Mouse (Mus musculus) CH12.LX (cell line): ENCODE results near the gene Cda. TPM values are rescaled to one million over a fixed set of nuclear protein-coding genes. Genes with fewer than 3 reads are reported as not detected.

Source experiments
- DNase-seq: peaks from one replicate; pipeline ENCODE4 v3.0.0-alpha.2; 2013; ENCODE audit errors: extremely low read depth
- H3K27ac ChIP-seq: 2 replicates; pipeline ENCODE4 v1.5.1; 2012; ENCODE audit warnings: low read depth, mild to moderate bottlenecking, control low read depth, moderate library complexity; ENCODE audit not compliant: insufficient read depth
- H3K27me3 ChIP-seq: replicated peaks from 2 replicates; pipeline ENCODE3; 2012; ENCODE audit warnings: inconsistent platforms
- H3K36me3 ChIP-seq, 2 experiments: replicated peaks in 1 of 2; 2 replicates each; pipeline versions ENCODE3 to v1.6.1; 2012; ENCODE audit warnings: inconsistent platforms in 1 of 2, low read length in 1 of 2, mild to moderate bottlenecking in 1 of 2, mixed read lengths in 1 of 2, moderate library complexity in 1 of 2; ENCODE audit not compliant: control insufficient read depth in 1 of 2, insufficient read depth in 1 of 2
- H3K4me1 ChIP-seq, 2 experiments: 2 replicates each; pipeline ENCODE4 v1.6.1; 2012; ENCODE audit warnings: inconsistent platforms in 1 of 2, moderate library complexity in 1 of 2; ENCODE audit not compliant: insufficient read depth in 2 of 2, control insufficient read depth in 1 of 2
- H3K4me2 ChIP-seq: 2 replicates; pipeline ENCODE4 v1.6.1; 2012; ENCODE audit warnings: low read depth, mild to moderate bottlenecking, control low read depth; ENCODE audit not compliant: poor library complexity, insufficient read depth, severe bottlenecking
- H3K4me3 ChIP-seq, 3 experiments: fragments of 150-350 bp in 1 of 3; sonication (generic) in 1 of 3; replicated peaks in 1 of 3; 2 replicates each; pipeline versions ENCODE3 to v1.5.1; 2011 to 2012; ENCODE audit warnings: low read depth in 2 of 3, low read length in 2 of 3, mild to moderate bottlenecking in 2 of 3, moderate library complexity in 2 of 3, control low read depth in 1 of 3, improper control_type of control experiment in 1 of 3, inconsistent platforms in 1 of 3, mixed read lengths in 1 of 3; ENCODE audit not compliant: poor library complexity in 1 of 3
- H3K79me2 ChIP-seq: replicated peaks from 2 replicates; pipeline ENCODE4 v1.6.1; 2012; ENCODE audit warnings: mild to moderate bottlenecking, moderate library complexity; ENCODE audit not compliant: control insufficient read depth, poor library complexity, insufficient read depth, severe bottlenecking; ENCODE audit errors: extremely low read depth
- H3K9ac ChIP-seq: 2 replicates; pipeline ENCODE4 v1.6.1; 2012; ENCODE audit warnings: low read depth, mild to moderate bottlenecking, control low read depth, moderate library complexity; ENCODE audit not compliant: insufficient read depth
- H3K9me3 ChIP-seq: replicated peaks from 2 replicates; pipeline ENCODE3; 2012; ENCODE audit warnings: low read length, inconsistent platforms, mixed read lengths
- CHD1 ChIP-seq: IDR thresholded peaks from 2 replicates; pipeline ENCODE4 v1.6.1; 2012; ENCODE audit warnings: low read depth, low read length, improper control_type of control experiment, inconsistent platforms
- CHD2 ChIP-seq: IDR thresholded peaks from 2 replicates; pipeline ENCODE4 v1.6.1; 2011; ENCODE audit warnings: low read length, improper control_type of control experiment
- CTCF ChIP-seq, 2 experiments: IDR thresholded peaks in 1 of 2; conservative IDR thresholded peaks in 1 of 2; 2 replicates each; pipeline ENCODE4 v1.5.1; 2011 to 2012; ENCODE audit warnings: low read depth in 2 of 2, low read length in 2 of 2, improper control_type of control experiment in 1 of 2, inconsistent platforms in 1 of 2, mild to moderate bottlenecking in 1 of 2, moderate library complexity in 1 of 2
- E2F4 ChIP-seq: IDR thresholded peaks from 2 replicates; pipeline ENCODE4 v1.6.1; 2011; ENCODE audit warnings: low read depth, low read length, improper control_type of control experiment; ENCODE audit not compliant: insufficient replicate concordance
- ELF1 ChIP-seq: IDR thresholded peaks from 2 replicates; pipeline ENCODE4 v1.6.1; 2014; ENCODE audit warnings: low read depth, mild to moderate bottlenecking, inconsistent platforms, low read length, improper control_type of control experiment
- ETS1 ChIP-seq: conservative IDR thresholded peaks from 2 replicates; pipeline ENCODE4 v1.6.1; 2012; ENCODE audit warnings: low read depth, mild to moderate bottlenecking, inconsistent platforms, low read length, improper control_type of control experiment, moderate library complexity
- GABPA ChIP-seq: IDR thresholded peaks from 2 replicates; pipeline ENCODE4 v1.6.1; 2012; ENCODE audit warnings: low read depth, low read length, improper control_type of control experiment, inconsistent platforms; ENCODE audit not compliant: insufficient replicate concordance
- JUN ChIP-seq: IDR thresholded peaks from 2 replicates; pipeline ENCODE4 v1.6.1; 2011; ENCODE audit warnings: low read depth, mild to moderate bottlenecking, low read length, improper control_type of control experiment, moderate library complexity; ENCODE audit not compliant: insufficient read depth
- JUND ChIP-seq: conservative IDR thresholded peaks from 2 replicates; pipeline ENCODE4 v1.6.1; 2011; ENCODE audit warnings: low read depth, low read length, improper control_type of control experiment
- MAX ChIP-seq: IDR thresholded peaks from 2 replicates; pipeline ENCODE4 v1.6.1; 2011; ENCODE audit warnings: low read length, improper control_type of control experiment
- MAZ ChIP-seq: IDR thresholded peaks from 2 replicates; pipeline ENCODE4 v1.6.1; 2012; ENCODE audit warnings: low read depth, mild to moderate bottlenecking, inconsistent platforms, low read length, improper control_type of control experiment, moderate library complexity
- MEF2A ChIP-seq: IDR thresholded peaks from 2 replicates; pipeline ENCODE4 v1.6.1; 2014; ENCODE audit warnings: low read depth, mild to moderate bottlenecking, inconsistent platforms, low read length, improper control_type of control experiment, borderline replicate concordance
- MXI1 ChIP-seq: IDR thresholded peaks from 2 replicates; pipeline ENCODE4 v1.6.1; 2011; ENCODE audit warnings: mild to moderate bottlenecking, low read depth, low read length, improper control_type of control experiment
- NELFE ChIP-seq: IDR thresholded peaks from 2 replicates; pipeline ENCODE4 v1.6.1; 2011; ENCODE audit warnings: low read depth, low read length, improper control_type of control experiment
- NRF1 ChIP-seq: IDR thresholded peaks from 2 replicates; pipeline ENCODE4 v1.6.1; 2014; ENCODE audit warnings: low read depth, mild to moderate bottlenecking, inconsistent platforms, low read length, improper control_type of control experiment, moderate library complexity
- POLR2A ChIP-seq: IDR thresholded peaks from 2 replicates; pipeline ENCODE4 v1.6.1; 2011; ENCODE audit warnings: low read depth, mild to moderate bottlenecking, improper control_type of control experiment, low read length
- POLR2AphosphoS2 ChIP-seq: IDR thresholded peaks from 2 replicates; pipeline ENCODE4 v1.6.1; 2011; ENCODE audit warnings: low read depth, low read length, improper control_type of control experiment
- RAD21 ChIP-seq: IDR thresholded peaks from 2 replicates; pipeline ENCODE4 v1.6.1; 2011; ENCODE audit warnings: low read depth, mild to moderate bottlenecking, low read length, improper control_type of control experiment, moderate library complexity
- RCOR1 ChIP-seq: conservative IDR thresholded peaks from 2 replicates; pipeline ENCODE4 v1.6.1; 2012; ENCODE audit warnings: low read depth, mild to moderate bottlenecking, inconsistent platforms, low read length, improper control_type of control experiment
- SIN3A ChIP-seq: IDR thresholded peaks from 2 replicates; pipeline ENCODE4 v1.6.1; 2012; ENCODE audit warnings: low read length, improper control_type of control experiment, inconsistent platforms
- SMC3 ChIP-seq: IDR thresholded peaks from 2 replicates; pipeline ENCODE4 v1.6.1; 2011; ENCODE audit warnings: low read depth, low read length, improper control_type of control experiment
- UBTF ChIP-seq: IDR thresholded peaks from 2 replicates; pipeline ENCODE4 v1.6.1; 2012; ENCODE audit warnings: low read depth, mild to moderate bottlenecking, inconsistent platforms, low read length, improper control_type of control experiment, moderate library complexity
- ZC3H11A ChIP-seq: IDR thresholded peaks from 2 replicates; pipeline ENCODE4 v1.6.1; 2012; ENCODE audit warnings: low read depth, mild to moderate bottlenecking, inconsistent platforms, low read length, improper control_type of control experiment
- ZKSCAN1 ChIP-seq: IDR thresholded peaks from 2 replicates; pipeline ENCODE4 v1.6.1; 2012; ENCODE audit warnings: low read depth, inconsistent platforms, low read length, improper control_type of control experiment, borderline replicate concordance
- ZNF384 ChIP-seq: IDR thresholded peaks from 2 replicates; pipeline ENCODE4 v1.6.1; 2012; ENCODE audit warnings: low read depth, low read length, improper control_type of control experiment, inconsistent platforms
- dilution Hi-C: fragments of 300-500 bp; cut with MboI; formaldehyde crosslinking; loops from 2 replicates; pipeline ENCODE4 v1.14.3; 2020; ENCODE audit warnings: low sequenced_read_pairs; ENCODE audit not compliant: extremely low pct_unique_long_range_greater_than_20kb, extremely low pct_ligation_motif_present
- in situ Hi-C: fragments of 300-500 bp; cut with MboI; formaldehyde crosslinking; loops from 3 replicates; pipeline ENCODE4 v1.14.3; 2019; ENCODE audit warnings: low sequenced_read_pairs, low pct_ligation_motif_present, low pct_unique_long_range_greater_than_20kb, mixed read lengths
- polyA plus RNA-seq: library from polyadenylated mRNA; unstranded; fragments of >175 nt; gene quantifications from 2 replicates; pipeline ENCODE4 v1.2.1, GENCODE M21; 2012; ENCODE audit warnings: low read depth; ENCODE audit not compliant: insufficient read length
- total RNA-seq, 2 experiments: library from RNA; depleted of rRNA; stranded (reverse); fragments of 300-350 nt in 1 of 2; fragments of >200 nt in 1 of 2; gene quantifications; 2 replicates each; pipeline ENCODE4 v1.2.3; 2012 to 2014

Gene Cda
- total and polyA plus RNA-seq, 3 experiments, result not detected

GRCm38 (mm10) chr4:138415991-138416390, 48.2 kb upstream of the Cda start:
- Histone ChIP-seq H3K9ac (no peak overlapping the region), H3K9me3 (peaks cover 9% of the 10 kb centered on the region), H3K36me3 (no peaks in the 10 kb centered on the region), H3K27ac (no peak overlapping the region), H3K4me1 (no peaks in the 10 kb centered on the region), H3K4me3 (no peak overlapping the region), H3K27me3 (peaks cover 89% of the 10 kb centered on the region), H3K79me2 (no peaks in the 10 kb centered on the region), H3K4me2 (no peak overlapping the region)
- in situ Hi-C loops (loop anchor here (25.0 kb wide), 1 partner anchor 454 kb away; no protein-coding TSS in a partner anchor), dilution Hi-C loops (no loop called here)
- TF ChIP-seq ZC3H11A, result no peak
- no peak for TF ChIP-seq ETS1
- TF ChIP-seq ZNF384, result no peak
- TF ChIP-seq CHD2, result no peak
- no peak for TF ChIP-seq NRF1
- no peak for TF ChIP-seq UBTF
- no peak for TF ChIP-seq ELF1
- TF ChIP-seq MXI1, result no peak
- TF ChIP-seq POLR2A, result no peak
- no peak for TF ChIP-seq GABPA
- no peak for TF ChIP-seq POLR2AphosphoS2
- no peak for TF ChIP-seq MAZ
- TF ChIP-seq RCOR1, result no peak
- DNase-seq, result no peak

GRCm38 (mm10) chr4:138414725-138415124, 46.9 kb upstream of the Cda start:
- Histone ChIP-seq H3K9ac (no peak overlapping the region), H3K4me2 (no peak overlapping the region), H3K27me3 (peaks cover 89% of the 10 kb centered on the region), H3K4me3 (no peak overlapping the region), H3K36me3 (no peaks in the 10 kb centered on the region), H3K9me3 (peaks cover 9% of the 10 kb centered on the region), H3K79me2 (no peaks in the 10 kb centered on the region), H3K4me1 (no peaks in the 10 kb centered on the region), H3K27ac (no peak overlapping the region)
- TF ChIP-seq NELFE (no peak), ETS1 (no peak)
- in situ Hi-C loops, result loop anchor here (25.0 kb wide), 1 partner anchor 452 kb away; no protein-coding TSS in a partner anchor
- dilution Hi-C loops, result no loop called here
- DNase-seq, result no peak

GRCm38 (mm10) chr4:138411504-138412121, 43.8 kb upstream of the Cda start:
- Histone ChIP-seq H3K36me3 (no peaks in the 10 kb centered on the region), H3K27me3 (peaks cover 86% of the 10 kb centered on the region), H3K4me1 (peaks cover 7 to 8% of the 10 kb centered on the region in 2 experiments), H3K9ac (no peak overlapping the region), H3K9me3 (peaks cover 10% of the 10 kb centered on the region), H3K4me2 (no peak overlapping the region), H3K79me2 (no peaks in the 10 kb centered on the region), H3K27ac (no peak overlapping the region), H3K4me3 (no peak overlapping the region)
- no peak for DNase-seq
- dilution Hi-C loops, result no loop called here
- in situ Hi-C loops, result loop anchor here (25.0 kb wide), 1 partner anchor 449 kb away; no protein-coding TSS in a partner anchor
- TF ChIP-seq E2F4, result no peak
- no peak for TF ChIP-seq CTCF (conservative IDR thresholded peaks at IDR 0.05 in 1 of 2, IDR thresholded peaks at IDR 0.05 in 1 of 2; ENCODE audit: low read depth in 2 of 2, low read length in 2 of 2)
- no peak for TF ChIP-seq JUN
- TF ChIP-seq ZKSCAN1, result no peak
- no peak for TF ChIP-seq RCOR1
- TF ChIP-seq SIN3A, result no peak
- no peak for TF ChIP-seq CHD1
- TF ChIP-seq MEF2A, result no peak
- no peak for TF ChIP-seq ETS1
- no peak for TF ChIP-seq MXI1
- TF ChIP-seq JUND, result no peak
- TF ChIP-seq SMC3, result no peak
- no peak for TF ChIP-seq MAX
- no peak for TF ChIP-seq RAD21
